Mouse (Mus musculus) lung, postnatal 25 days (tissue): ENCODE measurements at regions not wholly inside any gene's neighbourhood (a gene's known extent, or its start where the extent isn't known, plus 50 kb on each side); places are given as distances from the start of the nearest gene placed in this dataset.
A peak's percentile ranks its signal among the peaks of the same experiment; 100 is the strongest.

ENCODE experiments used
- DNase-seq: peaks from one replicate; pipeline ENCODE4 v3.0.0; 2022; ENCODE audit warnings: low spot score

DNA sequence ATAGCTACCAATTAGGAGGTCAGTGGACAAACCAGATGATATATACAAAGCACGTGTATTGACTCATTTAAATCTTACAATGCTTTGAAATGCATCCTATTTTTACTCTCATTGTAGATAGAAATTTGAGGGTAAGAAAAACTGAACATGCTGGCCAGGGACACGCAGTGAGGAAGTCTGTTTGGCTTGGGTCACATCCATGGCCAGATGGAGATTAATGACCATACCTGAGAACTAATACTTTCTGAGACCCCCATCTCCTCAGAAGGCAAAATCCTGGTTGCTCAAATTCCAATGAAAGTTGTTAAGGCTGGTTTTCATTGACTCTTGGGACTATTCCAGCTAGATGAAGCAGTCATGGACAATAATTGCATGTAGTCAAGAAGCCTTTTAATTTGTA is 850.3 kb downstream of the Gsdmc2 start:
- no peak for DNase-seq

DNA sequence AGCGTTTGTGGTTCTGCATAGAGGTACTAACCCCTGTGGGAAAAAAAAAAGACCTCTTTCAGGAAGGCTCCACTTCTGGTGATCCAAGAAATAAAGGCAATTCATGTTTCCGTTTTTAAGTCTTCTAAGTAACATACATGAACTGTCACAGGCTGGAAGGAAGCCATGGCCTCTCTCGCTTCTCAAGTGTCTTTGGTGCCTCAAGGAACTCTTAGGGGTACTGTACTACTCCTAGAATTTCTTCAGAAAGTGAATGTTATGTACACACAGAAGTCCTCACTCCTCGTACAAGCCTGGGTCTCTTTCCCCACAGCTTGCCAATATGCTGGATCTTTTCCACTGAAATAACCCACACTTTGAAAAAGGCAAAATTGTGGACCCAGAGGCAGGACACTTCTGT is 858.1 kb downstream of the Gsdmc2 start:
- no peak for DNase-seq

DNA sequence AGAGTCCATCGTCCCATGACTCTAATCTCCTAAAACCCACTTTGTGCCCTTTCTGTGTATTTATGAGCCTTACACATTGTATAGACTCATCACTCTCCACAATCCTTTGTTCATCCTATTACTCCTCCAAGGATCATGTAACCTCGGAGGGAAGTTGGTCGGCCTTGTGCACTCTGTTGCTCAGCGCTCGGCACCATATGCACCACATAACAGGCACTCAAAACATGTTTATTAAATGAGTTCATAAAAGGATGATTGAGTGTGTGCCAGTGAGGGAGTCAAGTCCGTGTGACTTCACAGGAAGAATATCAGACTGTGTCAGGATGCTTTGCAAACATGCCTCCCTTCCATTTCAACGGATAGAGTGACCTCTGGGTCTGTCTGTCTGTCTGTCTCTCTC is 858.8 kb downstream of the Gsdmc2 start:
- peak; percentile 23 for DNase-seq

DNA sequence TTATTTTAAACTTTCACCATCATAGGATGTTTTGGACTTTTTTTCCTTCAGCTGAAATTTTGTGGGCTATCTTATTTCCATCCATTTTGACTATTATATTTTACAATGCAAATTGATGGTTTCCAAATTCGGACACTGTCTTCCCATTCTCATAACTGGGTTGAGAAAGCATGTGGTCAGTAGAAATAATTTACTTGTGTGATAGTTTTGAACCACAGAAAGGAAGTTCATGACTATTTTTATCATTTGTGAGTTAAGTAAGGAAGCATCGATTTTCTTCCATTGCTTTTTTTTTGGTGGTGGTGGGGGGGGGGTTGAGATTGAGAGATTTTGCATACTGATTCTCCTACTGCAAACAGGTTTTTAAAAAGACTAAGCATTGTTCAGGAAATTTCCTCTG is 874.4 kb downstream of the Gsdmc2 start:
- DNase-seq = no peak

DNA sequence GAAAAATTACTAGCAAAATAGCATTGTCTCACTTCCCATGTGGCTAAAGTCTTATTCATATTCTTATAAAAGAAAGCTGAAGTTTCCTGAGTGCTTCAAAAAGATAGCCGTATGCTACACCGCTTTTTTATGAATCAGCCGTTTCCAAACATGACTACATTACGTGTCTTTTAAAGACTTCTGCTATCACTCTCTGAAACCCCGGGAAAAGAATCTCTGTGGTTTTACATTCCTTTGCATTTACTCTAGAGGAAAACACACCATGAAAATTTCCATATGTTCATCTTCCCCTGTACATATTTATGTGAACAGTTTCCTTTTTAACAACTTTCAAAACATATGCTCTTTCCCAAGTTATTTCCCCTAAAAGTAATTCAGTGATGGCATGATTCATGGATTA is 882.3 kb downstream of the Gsdmc2 start:
- no peak for DNase-seq

DNA sequence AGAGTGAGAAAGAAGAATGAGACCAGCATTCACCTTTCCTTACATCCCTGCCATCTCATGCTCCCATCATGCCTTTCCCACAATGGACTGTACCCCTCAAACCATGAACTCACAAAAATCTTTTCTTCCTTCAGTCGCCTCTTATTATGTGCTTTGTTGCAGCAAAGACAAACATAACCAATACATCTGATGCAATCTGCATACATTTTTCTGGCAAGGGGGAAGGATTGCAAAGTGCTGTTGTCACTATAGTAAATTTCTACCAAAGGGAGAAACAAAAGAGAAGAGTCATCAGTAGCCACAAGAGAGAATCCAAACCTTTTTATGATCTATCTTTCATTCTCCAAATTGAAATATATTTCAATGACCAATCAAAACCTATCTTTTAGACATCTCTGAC is 884.4 kb downstream of the Gsdmc2 start:
- DNase-seq = no peak

DNA sequence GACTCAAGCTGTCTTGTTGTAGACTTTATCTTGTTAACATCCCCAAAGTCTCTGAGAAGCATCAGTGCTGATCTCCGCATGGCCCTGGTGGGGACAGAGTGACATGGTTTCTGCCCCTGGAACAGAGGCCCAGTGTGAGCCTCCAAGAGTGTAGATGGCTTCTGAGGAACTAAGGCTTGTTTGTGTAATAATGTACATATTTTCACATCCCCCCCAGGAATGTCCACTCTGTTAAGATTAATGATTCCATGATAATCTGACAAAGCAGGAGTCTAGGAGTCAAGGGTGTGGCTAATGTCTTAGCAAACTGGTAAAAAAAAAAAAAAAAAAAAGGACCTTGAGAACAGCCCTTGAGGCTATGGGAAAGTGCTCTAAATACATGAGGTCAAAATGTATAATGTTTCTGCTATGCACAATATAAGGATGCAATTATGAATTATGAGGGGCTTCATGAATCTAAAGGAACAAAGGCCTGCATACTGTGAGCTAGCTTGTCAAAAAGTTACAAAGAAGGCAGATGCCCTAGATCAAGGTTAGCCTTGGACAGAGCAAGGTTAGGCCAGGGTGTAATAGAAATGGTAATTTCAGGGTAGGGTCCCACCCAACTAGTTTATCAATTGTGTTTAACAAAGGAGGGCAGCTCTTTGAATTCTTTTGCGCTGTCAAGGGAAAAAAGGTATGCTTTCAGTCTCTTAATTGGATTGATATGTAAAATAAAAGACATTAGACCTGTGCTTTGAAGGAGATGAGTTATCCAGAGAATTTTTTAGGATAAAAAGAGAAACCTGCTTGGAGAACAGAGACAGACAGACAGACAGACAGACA is 886.3 kb downstream of the Gsdmc2 start:
- DNase-seq = no peak

DNA sequence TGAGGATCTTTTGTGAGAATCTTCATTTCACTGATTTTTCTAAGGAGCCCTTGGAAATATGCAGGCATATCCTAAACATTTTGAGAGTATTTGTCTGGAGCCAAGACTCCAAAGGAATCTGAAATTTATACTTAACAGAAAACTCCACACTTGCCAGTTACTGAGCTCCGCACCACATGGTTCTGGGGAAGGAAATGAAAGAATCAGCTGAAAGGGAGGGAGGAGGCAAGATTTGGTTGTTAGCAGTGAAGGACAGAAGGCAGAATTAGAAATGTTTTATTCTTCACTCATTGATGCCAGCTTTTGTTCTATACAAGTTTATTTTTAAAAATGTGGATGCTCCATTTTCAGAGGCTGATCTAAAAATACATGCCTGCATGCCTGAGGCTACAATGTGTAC is 890.1 kb downstream of the Gsdmc2 start:
- DNase-seq = no peak

DNA sequence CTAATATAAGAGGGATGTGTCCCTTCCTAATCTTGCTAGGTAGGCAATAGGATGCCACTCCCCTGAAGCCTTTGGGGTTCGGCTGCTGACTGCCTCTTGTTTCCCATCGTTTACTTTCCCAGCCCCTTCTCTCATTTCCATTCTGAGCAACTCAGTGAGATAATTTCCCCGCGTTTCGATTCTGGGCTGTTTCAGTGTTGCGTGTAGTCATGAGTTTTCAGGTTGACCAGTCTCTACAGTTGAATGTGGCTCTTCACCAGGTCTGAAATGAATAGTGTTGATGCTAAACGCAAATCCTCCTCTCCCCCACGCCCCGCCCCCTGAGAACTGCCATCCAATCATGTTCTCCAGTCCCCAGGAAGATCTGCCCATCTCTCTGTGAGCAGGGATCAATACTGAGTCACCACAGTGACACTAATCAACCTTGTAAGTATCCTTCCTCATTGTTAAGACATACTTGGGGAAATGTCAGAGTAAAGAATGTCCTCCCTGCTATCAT is 890.6 kb downstream of the Gsdmc2 start:
- no peak for DNase-seq

DNA sequence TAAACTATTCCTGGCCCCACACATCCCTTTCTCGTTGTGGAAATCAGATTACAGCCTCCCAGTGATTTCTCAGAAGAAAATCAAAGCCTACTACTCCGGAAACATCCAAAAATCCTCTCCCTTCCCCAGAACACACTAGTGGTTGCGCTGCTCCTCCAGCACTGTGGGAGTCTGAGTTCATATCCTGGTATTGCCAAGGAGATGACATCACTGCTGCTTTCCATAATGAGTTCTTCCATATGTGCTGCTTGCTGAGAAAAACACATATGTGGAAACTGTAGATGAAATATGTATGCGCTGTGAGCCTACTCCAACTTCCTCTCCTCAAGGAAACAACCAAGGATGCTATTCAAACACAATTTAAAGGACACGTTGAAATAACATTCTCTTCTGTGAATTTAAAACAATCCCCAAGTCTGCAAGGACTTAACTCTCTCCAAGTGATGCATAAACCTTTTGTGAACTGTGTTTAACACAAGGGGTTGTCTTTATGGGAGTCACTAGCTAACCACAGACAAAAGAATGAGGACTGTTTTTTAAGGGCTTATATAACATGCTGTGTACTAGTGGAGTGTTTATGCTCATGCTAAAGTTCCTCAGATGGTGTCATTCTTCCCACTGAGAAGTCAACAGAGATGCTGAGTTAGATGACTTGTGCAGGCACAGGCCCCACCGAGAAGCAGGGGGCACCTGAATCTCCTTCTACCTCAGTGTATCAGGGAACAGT is 891.6 kb downstream of the Gsdmc2 start:
- no peak for DNase-seq

DNA sequence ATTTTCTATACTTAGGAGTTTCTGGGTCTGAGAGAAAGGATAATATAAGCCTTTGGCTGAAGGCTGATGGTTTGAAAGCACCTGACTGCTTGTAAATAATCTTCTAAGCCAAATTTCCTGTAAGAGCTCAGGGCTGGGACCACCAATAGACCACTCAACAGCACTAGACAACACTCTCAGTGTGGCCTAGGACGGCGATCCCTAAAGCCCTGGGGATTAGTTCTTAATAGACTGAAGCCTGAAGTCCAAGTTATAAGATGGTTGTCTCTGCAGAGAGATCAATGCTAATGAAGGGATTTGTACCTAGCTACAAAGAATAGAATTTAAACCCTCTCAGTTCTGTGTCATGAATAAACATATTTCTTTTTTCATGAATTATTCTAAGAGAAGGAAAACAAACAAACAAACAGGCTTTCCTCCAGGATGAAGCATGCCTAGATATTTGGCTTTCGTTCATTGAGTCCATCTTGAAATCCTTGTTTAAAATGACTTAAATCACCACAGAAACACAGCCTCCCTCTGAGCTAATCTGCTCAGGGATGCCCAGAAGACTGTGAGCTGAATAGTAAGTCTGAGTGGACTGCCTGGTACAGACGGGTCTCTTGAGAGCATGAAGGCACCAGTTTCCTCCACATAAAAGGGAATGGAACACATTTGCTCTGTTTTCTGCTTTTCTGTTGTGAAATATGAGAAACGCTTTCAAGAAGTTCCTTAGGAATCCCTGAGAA is 892.3 kb downstream of the Gsdmc2 start:
- no peak for DNase-seq

DNA sequence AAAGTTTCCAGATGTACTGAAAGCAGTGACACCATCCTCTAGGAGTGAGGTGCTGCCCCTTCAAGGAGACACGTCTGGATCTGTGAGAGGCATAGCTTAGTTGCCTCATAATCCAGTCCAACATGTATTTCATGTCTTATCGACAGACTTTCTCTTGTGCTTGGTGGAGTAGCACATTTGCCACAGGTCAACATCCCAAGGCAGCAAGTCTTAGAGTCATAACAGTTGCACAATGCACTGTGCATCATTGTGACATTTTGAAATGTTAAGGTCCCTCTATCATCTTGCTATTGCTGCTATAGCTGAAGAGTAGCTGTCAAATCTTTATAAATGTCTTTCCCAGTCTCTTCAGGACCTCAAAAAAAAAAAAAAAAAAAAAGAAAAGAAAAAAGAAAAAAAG is 905.6 kb downstream of the Gsdmc2 start:
- no peak for DNase-seq

DNA sequence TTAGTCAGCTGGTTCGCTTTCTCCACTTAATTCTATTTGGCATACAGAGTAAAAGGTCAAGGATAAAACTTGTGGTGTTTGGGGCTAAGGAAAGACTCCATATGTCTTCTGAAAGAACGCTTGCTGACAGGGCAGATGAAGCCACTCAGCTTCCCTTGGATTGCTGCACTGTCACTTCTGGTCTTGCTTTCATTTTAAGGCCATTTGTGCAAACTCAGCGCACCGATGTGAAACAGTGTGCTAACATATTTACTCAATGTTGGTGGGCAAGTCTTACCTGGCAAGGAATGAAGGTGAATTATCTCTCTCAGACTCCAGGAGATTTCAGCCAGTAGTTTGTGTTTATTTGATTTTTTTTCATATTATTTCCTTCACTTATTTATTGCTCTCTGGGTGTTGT is 907.2 kb downstream of the Gsdmc2 start:
- DNase-seq = no peak

DNA sequence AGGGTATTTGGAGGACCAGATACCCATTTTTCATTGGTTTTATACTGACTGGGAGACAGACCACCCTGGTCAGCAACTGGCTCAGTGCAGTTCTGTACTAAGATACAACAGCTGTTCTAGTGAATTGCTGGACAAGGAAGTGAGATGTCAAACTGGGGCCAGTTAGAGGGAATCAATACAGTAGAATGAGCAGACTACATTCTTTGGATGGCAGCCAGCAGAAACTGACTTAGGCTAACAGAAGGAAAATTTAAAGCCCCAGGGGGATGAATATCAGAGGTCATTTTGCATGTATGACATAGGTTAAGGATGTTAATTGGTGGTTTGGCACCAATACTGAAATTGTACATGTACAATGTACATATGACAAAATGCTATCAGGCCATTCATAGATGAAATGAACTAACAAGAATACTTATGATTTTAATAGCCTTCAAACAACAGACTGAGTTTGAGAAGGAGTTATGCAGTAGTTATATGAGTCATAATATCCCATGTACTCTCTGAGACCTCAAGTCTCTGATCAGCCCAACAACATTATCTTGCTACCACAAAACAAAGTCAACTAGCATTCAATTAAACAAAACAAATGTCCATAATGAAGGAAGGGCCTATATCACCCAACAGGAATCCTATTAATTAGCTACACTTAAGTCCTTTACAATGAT is 910.3 kb downstream of the Gsdmc2 start:
- no peak for DNase-seq

DNA sequence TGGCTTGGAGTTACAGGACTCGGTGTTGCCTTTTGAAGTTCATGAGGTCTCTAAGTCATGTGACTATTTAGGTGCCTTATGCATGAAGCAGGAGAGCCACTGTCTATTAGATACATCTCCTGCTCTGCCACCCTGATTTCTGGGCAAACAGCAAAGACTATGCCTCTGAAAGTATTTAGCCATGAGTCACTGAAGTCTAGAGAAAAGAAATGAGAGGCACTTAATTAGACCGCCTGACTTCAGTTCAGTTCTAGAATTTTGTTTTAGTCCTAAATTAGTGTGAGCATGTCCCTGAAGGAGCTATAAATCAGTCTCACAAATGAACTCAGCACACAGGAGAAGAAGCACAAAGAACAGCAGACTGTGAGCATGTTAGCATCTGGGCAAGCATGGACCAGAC is 924.5 kb downstream of the Gsdmc2 start:
- no peak for DNase-seq

DNA sequence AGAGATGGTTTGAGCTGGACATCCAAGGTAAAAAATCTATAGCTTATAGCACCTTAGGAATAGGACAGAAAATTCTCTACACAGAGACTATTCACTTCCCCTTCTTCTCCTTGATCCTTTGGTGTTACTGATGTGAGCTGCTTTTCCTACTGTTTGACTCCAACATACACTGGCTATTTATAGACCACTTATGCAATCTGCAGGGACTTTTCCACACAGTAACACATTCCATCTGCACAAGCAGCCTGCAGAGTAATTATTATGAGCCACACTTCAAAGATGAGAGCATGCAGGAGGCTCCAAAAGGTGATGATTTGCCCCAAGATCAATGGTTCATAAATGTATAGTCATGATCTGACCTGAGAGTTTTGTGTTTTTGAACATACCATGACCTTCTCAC is 925.7 kb downstream of the Gsdmc2 start:
- DNase-seq = peak; percentile 2

DNA sequence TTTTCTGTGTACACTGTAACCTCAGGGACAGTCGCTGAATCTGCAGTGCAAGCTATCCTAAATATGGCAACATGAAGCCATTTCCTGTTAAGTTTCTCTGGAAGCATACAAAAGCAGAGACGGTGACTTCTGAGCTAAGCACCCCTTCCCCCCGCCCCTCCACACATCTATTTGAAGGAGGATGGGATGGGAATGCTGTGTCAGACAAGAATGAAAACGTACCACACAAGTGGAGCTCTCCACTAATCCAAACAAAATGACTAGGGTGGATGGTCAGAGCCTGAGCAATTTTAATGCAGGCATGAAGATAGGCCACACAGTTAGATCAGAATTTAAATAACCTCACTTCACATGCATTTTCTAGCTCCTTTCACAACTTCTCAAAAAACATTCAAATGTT is 936.6 kb downstream of the Gsdmc2 start:
- DNase-seq = no peak

DNA sequence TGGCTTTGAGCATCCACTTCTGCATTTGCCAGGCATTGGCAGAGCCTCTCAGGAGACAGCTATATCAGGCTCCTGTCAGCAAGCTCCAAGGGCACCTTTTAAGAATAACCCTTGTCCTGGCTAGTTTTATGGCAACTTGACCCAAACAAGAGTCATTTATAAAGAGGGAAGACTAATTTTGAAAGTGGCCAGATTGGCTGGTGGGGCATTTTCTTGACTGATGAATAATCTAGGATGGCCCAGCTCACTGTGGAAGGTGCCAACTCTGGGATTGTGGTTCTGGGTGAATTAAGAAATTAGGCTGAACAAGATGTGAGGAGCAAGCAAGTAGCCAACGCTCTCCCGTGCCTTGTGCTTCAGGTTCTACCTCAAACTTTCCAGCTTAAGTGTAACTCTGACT is 937.8 kb downstream of the Gsdmc2 start:
- no peak for DNase-seq

DNA sequence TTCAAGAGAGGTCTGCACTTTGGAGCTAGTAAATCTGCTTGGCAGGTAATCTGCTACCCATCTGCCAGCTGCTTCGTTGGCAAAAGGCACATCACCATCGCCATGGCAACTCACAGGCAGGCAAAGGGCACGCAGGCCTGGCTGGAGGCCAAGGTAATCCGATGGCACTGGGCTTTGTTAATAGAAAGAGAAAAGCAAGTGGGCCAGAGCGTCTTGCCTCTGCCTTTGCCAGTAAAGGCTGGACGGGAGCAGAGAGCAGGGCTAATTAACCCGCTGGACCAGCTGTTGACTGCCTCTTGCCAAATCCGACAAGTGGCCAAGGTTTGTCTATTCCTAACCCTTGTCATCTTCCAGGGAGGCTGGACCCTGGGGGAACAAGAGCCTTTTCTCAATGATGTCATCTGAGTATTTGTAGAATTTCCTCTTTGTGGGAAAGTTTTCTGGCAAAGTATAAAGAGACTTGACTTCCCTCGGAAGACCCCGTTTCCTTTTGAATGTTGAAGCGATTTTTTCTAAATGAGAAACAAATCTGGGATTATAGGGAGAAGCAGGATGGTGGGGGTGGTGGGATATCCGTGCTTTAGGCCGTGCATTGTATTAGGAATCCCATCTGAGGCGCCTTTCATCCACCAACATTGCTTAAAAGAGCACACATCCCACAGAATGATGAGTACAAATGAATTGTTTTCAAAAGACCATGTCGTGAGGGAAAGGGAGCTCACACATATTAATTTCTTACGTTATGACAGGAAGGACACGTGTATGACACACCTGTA is 941.7 kb downstream of the Gsdmc2 start:
- peak; percentile 28 for DNase-seq

DNA sequence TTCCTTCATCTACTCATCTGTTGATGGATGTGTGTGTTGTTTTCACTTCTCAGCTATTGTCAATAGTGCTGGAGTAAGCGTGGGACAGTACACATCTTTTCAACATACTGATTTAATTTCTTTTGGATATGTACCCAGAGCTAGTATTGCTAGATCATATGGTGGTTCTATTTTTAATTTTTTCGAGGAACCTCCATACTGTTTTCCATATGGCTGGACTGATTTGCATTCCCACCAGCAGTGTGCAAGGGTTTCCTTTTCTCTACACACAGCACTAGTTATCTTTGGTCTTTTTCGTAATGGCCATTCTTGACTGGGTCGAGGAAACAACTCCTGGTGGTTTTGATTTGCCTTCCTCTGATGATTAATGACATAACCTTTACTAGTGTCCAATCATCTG is 943.0 kb downstream of the Gsdmc2 start:
- no peak for DNase-seq

DNA sequence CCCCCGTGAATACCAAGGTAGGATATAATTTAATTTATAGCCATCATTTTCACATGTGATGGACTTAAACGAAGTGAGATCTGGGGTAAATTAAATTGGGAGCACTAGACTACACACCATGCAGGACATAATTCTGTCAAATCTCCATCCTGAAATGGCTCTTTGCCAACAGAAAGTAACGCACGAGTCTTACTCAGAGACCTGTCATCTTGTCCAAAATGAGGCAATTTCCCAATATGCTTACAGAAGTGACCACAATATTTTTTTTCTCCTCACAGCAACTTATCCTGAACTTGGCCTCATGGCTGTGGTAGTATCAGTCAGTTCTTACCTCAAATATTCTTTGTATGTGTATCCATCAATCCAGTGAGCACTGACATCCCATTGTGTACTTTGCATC is 955.2 kb downstream of the Gsdmc2 start:
- DNase-seq = no peak

DNA sequence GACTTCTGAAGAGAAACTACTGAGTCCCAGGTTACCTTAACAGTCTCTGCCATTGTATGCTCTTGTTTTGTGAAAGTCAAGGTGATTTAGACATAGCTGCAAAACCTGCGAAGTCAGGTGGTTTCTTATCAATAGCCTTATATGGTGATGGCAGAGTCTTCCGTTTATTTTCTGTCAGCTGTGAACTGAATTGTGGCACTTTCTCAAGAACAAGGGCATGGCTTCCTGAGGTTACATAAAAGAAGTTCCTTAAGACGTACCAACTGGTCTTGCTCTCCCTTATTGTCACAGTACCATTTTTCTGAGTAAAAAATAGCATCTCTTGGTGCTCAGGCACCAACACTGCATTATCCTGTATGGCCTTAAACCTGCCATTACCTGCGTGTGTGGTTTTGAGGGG is 959.6 kb downstream of the Gsdmc2 start:
- DNase-seq = no peak
